Mouse (Mus musculus) heart, adult 2 months (tissue): Measurements from ENCODE around the gene Gm49353. TPM values are rescaled to one million over a fixed set of nuclear protein-coding genes. Genes with fewer than 3 reads are reported as not detected.

ENCODE experiments used
- DNase-seq, 2 experiments: peaks; one replicate each; pipeline ENCODE4 v3.0.0; 2021
- H3K27ac ChIP-seq: fragments of 200-600 bp; 2 replicates; pipeline ENCODE4 v1.8.1; 2022
- H3K27me3 ChIP-seq: fragments of 200-500 bp; 2 replicates; pipeline ENCODE4 v1.6.1; 2012; ENCODE audit warnings: mild to moderate bottlenecking, low read length, inconsistent platforms, mixed read lengths; ENCODE audit not compliant: control insufficient read depth, insufficient read depth
- H3K36me3 ChIP-seq: fragments of 200-500 bp; 2 replicates; pipeline ENCODE4 v1.6.1; 2012; ENCODE audit warnings: low read length, inconsistent platforms; ENCODE audit not compliant: control insufficient read depth, insufficient read depth
- H3K4me1 ChIP-seq: fragments of 200-500 bp; 2 replicates; pipeline ENCODE4 v1.6.1; 2011; ENCODE audit warnings: low read length; ENCODE audit not compliant: control insufficient read depth, insufficient read depth
- H3K4me3 ChIP-seq: fragments of 200-600 bp; 2 replicates; pipeline ENCODE4 v1.8.1; 2022
- H3K79me2 ChIP-seq: fragments of 200-500 bp; replicated peaks from 2 replicates; pipeline ENCODE4 v1.6.1; 2012; ENCODE audit warnings: mild to moderate bottlenecking, inconsistent platforms, low read length, moderate library complexity, mixed read lengths; ENCODE audit not compliant: control insufficient read depth, insufficient read depth
- H3K9ac ChIP-seq: fragments of 200-500 bp; 2 replicates; pipeline ENCODE4 v1.6.1; 2012; ENCODE audit warnings: low read depth, mild to moderate bottlenecking, control low read depth, inconsistent platforms, low read length, mixed read lengths
- CTCF ChIP-seq: fragments of 200-600 bp; IDR thresholded peaks from 2 replicates; pipeline ENCODE4 v1.8.1; 2022; ENCODE audit warnings: antibody characterized with exemption, mild to moderate bottlenecking, moderate library complexity
- EP300 ChIP-seq: fragments of 200-500 bp; IDR thresholded peaks from 2 replicates; pipeline ENCODE4 v1.6.1; 2011; ENCODE audit warnings: low read depth, low read length, control low read depth; ENCODE audit not compliant: insufficient read depth
- POLR2A ChIP-seq: fragments of 200-500 bp; IDR thresholded peaks from 2 replicates; pipeline ENCODE4 v1.6.1; 2011; ENCODE audit warnings: mild to moderate bottlenecking, low read depth, low read length, control low read depth; ENCODE audit not compliant: insufficient read depth
- WGBS: fragments of 180-500 bp; shearing (Covaris S2); methylation state at CpG from one replicate; pipeline ENCODE4 v1.1.7; 2018; 5-methylcytosine and 5-hydroxymethylcytosine counted together
- intact Hi-C: fragments of 180-260 bp; cut with DNase I; formaldehyde crosslinking; loops from one replicate; pipeline ENCODE4 v1.15.1; 2025
- polyA plus RNA-seq: library from polyadenylated mRNA; depleted of rRNA; stranded (reverse); fragments of >200 nt; gene quantifications from 2 replicates; pipeline ENCODE4 v1.2.3, GENCODE M21; 2012
- total RNA-seq, 2 experiments: library from RNA; stranded (reverse); gene quantifications; 2 replicates each; pipeline ENCODE4 v1.2.3; 2021

Gm49353 gene
- total and polyA plus RNA-seq, 3 experiments: not detected

DNA sequence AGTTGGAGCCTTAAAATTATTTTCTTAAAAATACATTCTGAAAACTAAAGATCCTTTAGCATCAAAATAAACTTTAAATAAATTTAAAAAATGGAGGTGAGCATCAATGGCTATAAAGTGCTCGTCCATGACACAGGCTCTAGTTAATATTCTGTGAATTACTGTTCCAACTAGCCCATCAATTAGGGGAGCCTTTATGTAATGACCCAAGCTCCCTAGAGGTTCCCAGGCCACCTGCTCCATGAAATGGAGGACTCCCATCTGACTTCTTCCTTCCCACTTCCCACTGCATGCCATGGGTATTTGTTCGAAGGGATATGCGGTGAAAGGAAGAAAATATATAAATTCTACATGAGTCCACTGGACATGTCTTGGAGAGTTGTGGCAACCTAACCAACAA lies 18.5 kb upstream of the Gm49353 start:
- H3K9ac ChIP-seq: no peak overlapping the region
- TF ChIP-seq EP300: no peak
- TF ChIP-seq POLR2A: no peak
- no peak for DNase-seq
- intact Hi-C loops: no loop called here
- WGBS: 81% methylated on average over 3 of the region's 3 CpGs
- H3K36me3 ChIP-seq: no peaks in the 10 kb centered on the region
- H3K4me1 ChIP-seq: no peaks in the 10 kb centered on the region
- no peaks in the 10 kb centered on the region for H3K27me3 ChIP-seq
- no peaks in the 10 kb centered on the region for H3K79me2 ChIP-seq
- no peak overlapping the region for H3K27ac ChIP-seq
- no peak overlapping the region for H3K4me3 ChIP-seq

DNA sequence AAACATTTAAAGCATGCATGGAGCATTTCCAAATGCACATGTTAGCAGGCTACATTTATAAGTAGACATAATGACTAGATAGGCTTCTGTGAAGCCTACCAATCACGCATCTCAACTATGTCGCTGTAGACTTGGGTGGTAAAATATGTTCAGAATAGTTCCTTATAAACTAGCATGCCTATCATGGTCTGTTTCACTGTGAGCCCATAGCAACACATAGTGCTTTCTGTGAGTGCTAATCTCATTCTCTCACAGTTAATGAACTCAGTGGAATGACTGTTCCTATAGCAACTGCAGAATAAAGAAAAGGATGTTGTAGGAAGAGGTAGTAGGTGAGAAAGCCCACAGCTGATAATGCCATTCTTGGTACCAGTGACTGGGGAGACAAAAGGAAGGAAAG lies 17.7 kb upstream of the Gm49353 start:
- TF ChIP-seq EP300: no peak
- no peak for TF ChIP-seq POLR2A
- no peak for TF ChIP-seq CTCF
- H3K4me1 ChIP-seq: no peaks in the 10 kb centered on the region
- no peak overlapping the region for H3K9ac ChIP-seq
- WGBS: 66% methylated on average over 2 of the region's 2 CpGs
- no peaks in the 10 kb centered on the region for H3K36me3 ChIP-seq
- intact Hi-C loops: no loop called here
- no peaks in the 10 kb centered on the region for H3K79me2 ChIP-seq
- H3K4me3 ChIP-seq: no peak overlapping the region
- DNase-seq: no peak
- no peaks in the 10 kb centered on the region for H3K27me3 ChIP-seq
- H3K27ac ChIP-seq: no peak overlapping the region

- H3K36me3 ChIP-seq: no peaks in the 10 kb centered on the region
- H3K79me2 ChIP-seq: no peaks in the 10 kb centered on the region
- H3K4me3 ChIP-seq: no peak overlapping the region
- TF ChIP-seq EP300: no peak
- no peak for TF ChIP-seq CTCF
- TF ChIP-seq POLR2A: no peak
- no peaks in the 10 kb centered on the region for H3K27me3 ChIP-seq
- H3K27ac ChIP-seq: no peak overlapping the region
- no peak for DNase-seq
- H3K9ac ChIP-seq: no peak overlapping the region
- intact Hi-C loops: no loop called here
- H3K4me1 ChIP-seq: no peaks in the 10 kb centered on the region
Observed at GRCm38 (mm10) chr10:29193769-29194168, 5.0 kb upstream of the Gm49353 start.

DNA sequence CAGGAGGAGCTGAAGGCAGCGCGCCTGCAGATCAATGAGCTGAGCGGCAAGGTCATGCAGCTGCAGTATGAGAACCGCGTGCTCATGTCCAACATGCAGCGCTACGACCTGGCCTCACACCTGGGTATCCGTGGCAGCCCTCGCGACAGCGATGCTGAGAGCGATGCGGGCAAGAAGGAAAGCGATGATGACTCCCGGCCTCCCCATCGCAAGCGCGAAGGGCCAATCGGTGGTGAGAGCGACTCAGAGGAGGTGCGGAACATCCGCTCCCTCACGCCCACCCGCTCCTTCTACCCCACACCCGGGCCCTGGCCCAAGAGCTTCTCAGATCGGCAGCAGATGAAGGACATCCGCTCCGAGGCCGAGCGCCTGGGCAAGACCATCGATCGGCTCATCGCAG lies 1.9 kb upstream of the Gm49353 start:
- TF ChIP-seq POLR2A: no peak
- no peak for TF ChIP-seq CTCF
- TF ChIP-seq EP300: no peak
- WGBS: 96% methylated on average over 33 of the region's 33 CpGs
- no peak for DNase-seq
- intact Hi-C loops: no loop called here
- Histone ChIP-seq H3K79me2 (no peaks in the 10 kb centered on the region), H3K36me3 (no peaks in the 10 kb centered on the region), H3K27ac (no peak overlapping the region), H3K4me1 (no peaks in the 10 kb centered on the region), H3K9ac (no peak overlapping the region), H3K27me3 (no peaks in the 10 kb centered on the region), H3K4me3 (no peak overlapping the region)

- H3K27me3 ChIP-seq: no peaks in the 10 kb centered on the region
- H3K4me3 ChIP-seq: no peak overlapping the region
- no peak overlapping the region for H3K9ac ChIP-seq
- no peak for DNase-seq
- H3K27ac ChIP-seq: no peak overlapping the region
- H3K79me2 ChIP-seq: no peaks in the 10 kb centered on the region
- 64% methylated on average over 3 of the region's 3 CpGs for WGBS
- no peaks in the 10 kb centered on the region for H3K36me3 ChIP-seq
- TF ChIP-seq POLR2A (no peak), EP300 (no peak), CTCF (no peak)
- intact Hi-C loops: no loop called here
- H3K4me1 ChIP-seq: no peaks in the 10 kb centered on the region
Observed at GRCm38 (mm10) chr10:29199835-29200234, 1.1 kb downstream of the Gm49353 start.

GRCm38 (mm10) chr10:29200609-29201008 lies 1.9 kb downstream of the Gm49353 start:
- no peak overlapping the region for H3K4me3 ChIP-seq
- no peaks in the 10 kb centered on the region for H3K36me3 ChIP-seq
- intact Hi-C loops: no loop called here
- 86% methylated on average over 1 of the region's 1 CpGs for WGBS
- H3K9ac ChIP-seq: no peak overlapping the region
- no peaks in the 10 kb centered on the region for H3K79me2 ChIP-seq
- no peaks in the 10 kb centered on the region for H3K4me1 ChIP-seq
- DNase-seq: no peak
- no peak overlapping the region for H3K27ac ChIP-seq
- H3K27me3 ChIP-seq: no peaks in the 10 kb centered on the region
- TF ChIP-seq POLR2A (no peak), CTCF (no peak), EP300 (no peak)
